Mouse (Mus musculus) testis, postnatal 10 days (tissue): ENCODE data around the gene Zranb3.
"Not testable (repeated sequence)": the region's sequence is repeated elsewhere in the genome, so short reads cannot be mapped to it uniquely, and the experiment has no call there.

Experiments
- DNase-seq: peaks from one replicate; pipeline ENCODE4 v3.0.0; 2021; ENCODE audit warnings: low spot score

The Zranb3 gene

DNA sequence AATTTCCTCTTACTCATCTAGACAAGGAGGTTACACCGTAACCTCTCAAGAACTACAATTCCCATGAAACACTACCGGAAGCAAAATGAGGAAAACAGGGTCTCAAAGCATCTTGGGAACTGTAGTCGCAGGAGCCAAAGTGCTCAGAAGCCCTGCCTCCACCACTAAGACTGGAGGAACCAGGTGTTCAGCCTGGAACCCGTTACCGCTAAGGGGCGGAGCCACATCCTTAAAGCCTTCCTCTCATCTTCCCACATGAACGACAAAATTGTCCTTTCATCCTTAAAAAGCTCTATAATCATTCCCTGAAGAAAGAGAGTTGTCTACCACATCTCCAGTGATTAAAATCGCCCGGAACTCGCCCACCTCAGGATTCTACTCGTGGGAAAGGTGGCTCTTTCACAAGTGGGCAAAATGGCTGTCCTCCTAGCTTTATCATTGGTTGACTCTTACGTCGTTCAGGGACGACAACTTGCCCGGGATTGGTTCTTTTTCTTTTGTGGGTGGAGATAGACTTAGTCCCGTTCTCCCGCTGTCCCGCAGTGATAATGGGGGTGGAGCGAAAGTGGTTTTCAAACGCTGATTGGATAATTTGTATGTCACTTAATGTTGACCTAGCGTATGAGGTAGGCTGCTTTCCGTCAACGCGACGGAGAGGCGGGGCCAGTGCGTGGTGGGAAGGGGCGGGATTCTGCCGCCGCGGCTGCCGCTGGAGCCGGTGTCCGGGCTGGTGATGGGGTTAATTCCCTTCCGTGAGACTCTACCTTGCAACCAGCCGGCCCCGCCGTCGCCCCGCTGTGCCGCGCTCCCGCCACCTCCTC, at the start of gene Zranb3, which contains the start of gene R3hdm1:
Zranb3 (minus strand) TSS at position 407 of the 821 bp plus-strand sequence.
R3hdm1 (plus strand) TSS at position 661 of the 821 bp plus-strand sequence.
- DNase-seq: peak; percentile 96

GRCm38 (mm10) chr1:128141737-128142136, 38.9 kb upstream of the Zranb3 start:
- DNase-seq: no peak

GRCm38 (mm10) chr1:128141039-128141438, 38.2 kb upstream of the Zranb3 start:
- no peak for DNase-seq

DNA sequence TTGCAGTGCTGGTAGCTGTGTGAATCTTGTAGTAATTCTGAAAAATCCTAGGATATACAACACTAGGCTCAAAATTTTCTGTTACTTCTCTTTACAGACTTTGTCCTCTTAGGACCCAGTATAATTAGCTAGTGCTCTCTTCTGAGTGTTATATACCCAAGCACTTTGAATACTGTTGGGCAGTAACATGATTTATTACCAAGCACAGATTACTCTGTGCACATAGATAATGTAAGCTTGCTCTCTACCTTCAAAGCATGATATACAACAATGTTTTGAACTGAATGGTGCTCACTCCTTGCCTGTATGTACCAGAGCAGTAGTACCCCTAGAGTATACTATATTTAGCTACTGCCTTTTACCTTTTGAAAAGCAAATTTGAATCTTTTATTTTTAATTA, 33.4 kb upstream of the Zranb3 start:
- not testable (repeated sequence) for DNase-seq

DNA sequence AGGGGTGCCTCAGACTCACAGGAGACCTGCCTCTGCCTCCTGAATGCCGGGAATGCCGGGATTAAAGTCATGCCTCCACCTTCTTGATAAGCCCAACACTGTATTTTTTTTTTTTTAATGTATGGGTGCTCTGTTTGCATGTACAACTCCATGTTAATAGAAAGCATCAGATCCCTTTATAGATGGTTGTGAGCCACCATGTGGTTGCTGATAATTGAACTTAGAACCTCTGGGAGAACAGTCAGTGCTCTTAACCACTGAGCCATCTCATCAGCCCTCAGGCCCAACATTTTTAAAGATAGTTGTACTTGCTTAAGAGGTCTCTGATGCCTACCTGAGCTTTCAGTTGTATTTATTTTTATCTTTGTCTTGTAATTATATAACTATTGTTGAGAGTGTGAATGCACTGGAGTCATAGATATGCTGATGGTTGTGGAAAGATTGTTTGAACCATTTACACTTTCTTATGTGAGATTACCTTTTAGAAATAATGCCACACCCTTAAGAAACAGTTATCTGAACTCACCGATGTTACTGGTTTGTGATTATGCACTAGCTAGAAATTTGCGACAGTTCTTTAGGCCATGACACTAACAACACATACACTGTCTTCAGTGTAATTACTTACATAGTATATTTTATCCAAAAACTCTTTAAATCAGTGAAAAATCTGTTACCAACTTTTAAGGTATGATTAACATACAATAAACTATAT, 18.2 kb upstream of the Zranb3 start:
- DNase-seq: no peak

DNA sequence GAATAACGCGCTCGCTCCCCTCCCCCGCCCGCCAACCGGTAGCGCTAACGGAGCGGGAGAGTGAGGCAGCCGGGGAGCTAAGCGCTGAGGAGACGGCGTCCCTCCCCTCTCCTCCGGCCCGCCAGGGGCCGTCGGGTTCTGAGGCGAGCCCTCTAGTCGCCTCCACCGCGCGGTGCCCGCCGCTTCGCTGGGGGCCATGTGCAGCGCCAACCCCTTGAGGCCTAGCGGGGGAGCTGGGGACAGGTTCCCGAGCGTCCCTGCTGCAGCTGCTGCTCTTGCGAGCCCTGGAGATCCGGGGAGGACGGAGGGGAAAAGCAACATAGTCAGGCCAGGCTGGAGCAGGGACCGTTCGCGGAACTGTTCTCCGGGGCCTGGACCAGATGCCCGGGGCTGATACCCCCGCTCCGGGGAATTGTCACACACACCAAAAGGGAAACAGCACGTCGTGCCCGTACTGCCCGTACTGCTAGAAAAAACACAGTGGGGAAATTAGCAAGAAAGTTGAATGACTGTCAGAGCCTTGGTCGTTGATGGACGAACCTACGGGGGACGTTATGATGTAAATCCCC, 757 bp upstream of the Zranb3 start:
- no peak for DNase-seq

DNA sequence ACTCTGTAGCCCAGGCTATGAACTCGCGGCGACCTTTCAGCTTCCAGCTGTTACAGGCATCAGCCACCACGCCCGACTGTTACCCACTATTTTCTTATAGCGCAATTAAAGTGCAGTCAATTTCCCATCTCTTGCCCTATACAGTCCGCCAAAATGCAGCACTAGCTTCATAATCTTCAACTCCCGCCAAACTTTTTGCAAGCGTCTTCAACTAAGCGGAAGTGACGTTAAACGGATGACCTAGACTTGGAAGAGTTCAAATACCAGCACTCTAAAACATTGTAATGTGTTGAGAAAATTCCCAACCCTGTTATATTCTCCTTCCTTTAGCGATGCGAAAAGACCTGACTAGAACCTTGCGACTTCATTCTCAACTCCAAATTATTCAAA, 601 bp downstream of the Zranb3 start:
- DNase-seq: peak; percentile 48

- DNase-seq: no peak
These were observed 4.5 kb downstream of the Zranb3 start for GRCm38 (mm10) chr1:128098309-128098708.

GRCm38 (mm10) chr1:128094686-128095085, 8.2 kb downstream of the Zranb3 start:
- DNase-seq: no peak

GRCm38 (mm10) chr1:128082800-128083199, 20.0 kb downstream of the Zranb3 start:
- peak; percentile 45 for DNase-seq

DNA sequence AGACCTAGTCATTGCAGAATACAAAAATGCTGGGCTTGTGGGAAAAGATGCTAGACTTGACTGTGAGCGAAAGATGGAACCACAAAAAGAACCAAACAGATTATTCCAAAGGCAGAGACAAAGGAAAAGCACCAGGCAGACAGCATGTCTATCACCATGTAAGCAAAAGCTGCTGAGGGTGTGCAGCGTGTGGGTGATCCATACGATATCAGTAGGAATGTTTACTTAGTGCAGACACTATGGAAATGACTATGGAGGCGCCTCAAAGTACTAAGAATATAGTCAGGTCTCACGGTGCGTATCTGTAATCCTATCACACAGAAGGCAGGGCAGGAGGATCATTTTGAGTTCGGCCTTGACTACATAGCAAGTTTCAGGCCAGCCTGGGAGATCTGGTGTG, 21.0 kb downstream of the Zranb3 start:
- DNase-seq: no peak

GRCm38 (mm10) chr1:128080936-128081696, 21.7 kb downstream of the Zranb3 start:
- DNase-seq: no peak

DNA sequence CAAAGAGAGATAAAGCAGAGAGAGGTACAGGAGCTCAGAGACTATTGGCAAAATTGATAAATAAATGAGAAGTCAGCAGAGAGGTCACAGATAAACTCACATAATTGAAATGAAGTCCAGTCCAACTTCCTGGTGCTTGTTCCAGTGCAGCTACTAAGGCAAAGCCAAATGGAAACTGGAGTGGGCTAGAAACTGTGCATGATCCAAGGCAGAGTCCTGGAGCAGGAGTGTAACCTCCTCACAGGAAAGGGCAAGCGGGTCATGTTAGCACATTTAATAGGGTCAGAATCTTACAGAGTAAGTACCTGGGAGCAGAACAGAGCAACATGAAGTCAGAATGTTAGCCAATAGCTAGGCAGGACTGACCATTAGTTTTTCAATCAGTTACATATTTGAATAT, 24.2 kb downstream of the Zranb3 start:
- DNase-seq: no peak

DNA sequence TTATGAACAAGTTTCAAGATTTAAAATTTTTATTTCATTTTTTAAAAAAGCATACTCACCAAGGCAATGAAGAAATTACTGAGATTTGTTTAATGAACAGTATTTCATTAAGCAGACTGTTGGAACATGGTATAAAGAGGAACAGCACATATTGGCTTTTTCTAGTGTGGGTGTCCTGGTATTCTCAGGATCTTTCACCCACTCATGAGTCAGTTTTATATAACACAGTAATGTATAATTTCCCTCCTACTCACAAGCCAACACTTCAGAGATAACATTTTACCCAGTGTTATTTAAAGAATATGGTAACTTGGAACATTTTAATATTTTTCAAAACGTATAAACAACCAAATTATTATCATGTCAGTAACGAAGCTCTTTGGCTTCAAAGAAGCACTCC, 25.1 kb downstream of the Zranb3 start:
- no peak for DNase-seq

- no peak for DNase-seq
These were observed 25.9 kb downstream of the Zranb3 start for GRCm38 (mm10) chr1:128076791-128077479.

- no peak for DNase-seq
These were observed 29.8 kb downstream of the Zranb3 start for GRCm38 (mm10) chr1:128073051-128073450.

DNA sequence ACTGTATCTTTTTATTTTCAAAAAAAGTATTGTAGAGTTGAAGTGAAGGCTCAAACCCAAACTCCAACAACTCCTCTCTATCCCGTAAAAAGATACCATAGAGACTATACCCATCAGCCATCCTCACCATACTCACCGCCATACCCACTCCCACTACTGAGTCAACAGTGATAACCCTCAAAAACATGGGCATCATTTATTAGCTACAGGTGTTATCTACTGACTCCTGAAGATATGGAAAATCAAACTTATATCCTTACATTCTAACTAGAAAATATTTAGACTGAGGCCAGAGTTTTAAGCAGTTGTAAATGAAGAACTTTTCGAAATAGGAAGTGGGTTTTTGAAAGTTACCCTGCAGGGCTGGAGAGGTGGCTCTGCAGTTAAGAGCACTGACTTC, 32.8 kb downstream of the Zranb3 start:
- DNase-seq: no peak

DNA sequence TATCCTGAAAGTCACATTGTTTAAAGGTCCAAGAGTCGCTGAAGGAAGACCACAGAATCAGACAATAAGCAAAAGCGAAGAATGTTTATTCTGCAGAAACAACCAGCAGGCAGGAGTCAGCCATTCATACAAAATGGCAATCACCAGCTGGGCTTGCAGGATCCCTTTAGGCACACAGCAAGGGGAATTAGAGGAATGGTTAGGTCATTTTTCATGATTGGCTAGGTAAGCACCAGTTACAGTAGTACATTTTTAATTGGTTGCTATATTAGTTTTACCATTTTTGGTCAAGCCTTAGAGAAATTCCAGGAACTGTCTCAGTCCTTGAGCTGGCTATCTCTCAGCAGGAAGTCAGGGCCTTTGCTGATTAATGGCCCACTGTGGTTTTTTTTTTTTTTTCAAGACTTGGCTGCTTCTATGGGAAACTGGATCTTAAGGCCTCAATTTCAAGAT, 33.9 kb downstream of the Zranb3 start:
- DNase-seq: no peak

GRCm38 (mm10) chr1:128064716-128065115, 38.1 kb downstream of the Zranb3 start:
- DNase-seq: no peak

DNA sequence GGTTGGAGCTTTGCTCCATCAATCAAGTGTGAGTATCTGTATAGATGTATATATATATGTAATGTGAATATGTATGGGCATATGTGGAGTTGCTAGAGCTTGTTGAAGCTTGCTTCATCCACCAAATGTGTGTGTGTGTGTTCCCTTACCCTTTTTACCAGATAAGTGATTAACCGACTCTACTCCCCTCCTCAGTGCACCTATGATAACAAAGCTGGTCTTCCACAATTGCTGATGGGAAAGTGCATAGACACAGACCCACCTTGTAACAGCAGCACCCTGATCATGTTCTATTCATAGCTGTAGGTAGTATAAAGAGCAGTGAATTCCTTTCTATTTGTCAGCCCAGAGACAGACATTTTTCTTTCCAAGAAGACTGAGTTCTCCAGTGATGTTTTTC, 40.7 kb downstream of the Zranb3 start:
- no peak for DNase-seq

DNA sequence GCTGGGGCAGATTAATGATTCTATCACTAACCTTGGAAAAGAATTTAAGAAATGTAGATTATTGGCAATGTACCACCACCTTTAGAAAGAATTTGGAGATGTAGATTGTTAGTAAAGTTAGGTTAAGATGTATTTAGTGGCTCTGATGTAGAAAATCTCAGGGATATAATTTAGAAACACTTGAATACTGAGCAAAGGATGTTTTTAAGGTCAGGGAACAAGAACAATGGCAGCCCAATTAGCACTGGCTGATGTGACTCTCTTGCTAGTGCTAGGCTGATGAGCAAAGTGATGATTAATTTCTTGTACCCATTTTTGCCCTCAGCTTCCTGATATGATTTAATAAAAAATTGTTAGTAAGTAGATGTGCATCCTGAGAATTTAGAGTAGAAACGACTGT, 41.4 kb downstream of the Zranb3 start:
- no peak for DNase-seq
